Mouse (Mus musculus) spleen, adult 18-20 months (tissue): ENCODE data around the gene Tcf12.
A peak's percentile ranks its signal among the peaks of the same experiment; 100 is the strongest.

Experiments
- DNase-seq, 2 experiments: peaks; one replicate each; pipeline ENCODE4 v3.0.0; 2022; ENCODE audit warnings: mixed read lengths in 2 of 2

Gene Tcf12

DNA sequence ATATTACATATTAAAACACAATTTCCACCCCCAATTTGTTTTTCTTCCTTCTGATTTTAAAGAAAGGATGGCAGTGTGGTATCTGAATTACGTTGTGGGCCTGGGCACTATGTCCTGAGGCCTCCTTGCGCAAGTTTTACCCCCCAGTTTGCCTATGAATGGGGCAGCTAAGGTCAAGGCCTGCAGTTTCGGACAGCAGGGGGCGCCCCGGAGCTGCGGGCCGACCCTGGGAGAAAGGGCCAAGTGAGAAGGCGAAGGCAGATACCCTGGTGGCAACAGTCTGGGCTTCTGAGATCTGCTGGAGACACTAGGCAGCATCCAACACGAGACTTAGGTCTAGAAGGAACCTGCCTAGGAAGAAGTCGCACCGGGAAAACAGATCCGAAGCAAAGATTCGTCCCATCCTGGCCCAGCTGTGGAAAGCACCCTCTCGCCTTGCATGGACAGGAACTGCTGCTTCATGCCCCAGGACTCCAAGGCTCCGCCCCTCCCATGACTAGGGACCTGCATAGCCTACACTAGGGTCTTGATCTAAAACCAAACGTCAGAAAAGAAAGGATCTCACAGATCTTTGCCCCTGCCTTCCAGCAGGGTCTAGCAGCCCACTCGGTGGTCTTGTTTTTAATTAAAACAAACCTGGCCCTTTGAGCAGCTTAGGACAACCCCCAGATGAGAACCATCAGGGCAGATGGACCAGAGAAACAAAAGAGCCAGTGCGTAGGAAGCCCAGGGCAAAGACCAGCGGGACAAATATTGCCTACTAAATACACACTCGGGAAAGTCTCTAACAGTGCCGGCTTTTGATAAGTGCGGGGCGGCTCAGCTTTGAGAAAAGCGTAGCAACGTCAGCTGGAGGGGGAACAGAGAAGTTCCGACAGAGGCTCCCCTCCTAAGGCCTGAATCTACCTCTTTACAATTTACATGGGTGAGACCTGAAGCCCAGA lies 279.6 kb downstream of the Tcf12 start:
- DNase-seq: peak; percentile 50 to 82

DNA sequence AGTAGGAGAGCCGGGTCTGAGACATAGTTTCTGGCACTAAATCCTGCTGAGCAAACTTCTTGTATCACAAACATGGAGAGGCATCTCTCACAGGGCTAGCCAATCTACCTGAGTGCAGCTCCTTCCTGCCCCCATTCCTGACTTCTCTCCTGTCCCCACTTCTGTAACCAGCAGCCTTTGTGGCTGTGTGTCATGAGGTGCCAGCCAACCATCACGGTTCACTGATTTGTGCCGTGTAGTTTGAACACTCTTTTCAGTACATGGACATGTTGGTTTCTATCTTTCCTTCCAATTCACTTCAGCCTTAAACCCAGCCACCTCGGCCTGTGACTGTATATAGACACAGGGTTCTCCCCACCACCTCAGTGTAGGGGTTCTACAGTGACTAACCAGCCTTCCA lies 280.7 kb downstream of the Tcf12 start:
- no peak for DNase-seq

- no peak for DNase-seq
These were observed 281.3 kb downstream of the Tcf12 start for GRCm38 (mm10) chr9:71830365-71830764.

DNA sequence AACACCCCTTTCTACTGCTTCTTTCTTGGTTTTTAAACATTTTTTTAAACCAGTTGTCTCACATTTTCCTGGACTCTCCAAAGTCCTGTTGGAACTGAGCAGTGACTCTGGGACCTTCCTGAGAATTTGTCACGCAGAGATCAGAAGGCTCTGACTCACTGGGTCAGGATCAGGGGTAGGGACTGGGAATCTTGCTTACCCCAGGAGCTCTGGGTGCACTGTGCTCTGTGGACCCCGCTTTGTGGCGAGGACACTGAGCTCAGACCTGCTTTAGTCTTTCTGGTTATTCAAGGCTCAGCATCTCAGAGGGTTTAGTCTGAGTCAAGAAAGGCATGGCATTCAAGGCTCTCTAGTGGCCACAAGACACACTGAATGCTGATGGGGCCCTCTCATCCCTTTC lies 281.9 kb downstream of the Tcf12 start:
- no peak for DNase-seq

DNA sequence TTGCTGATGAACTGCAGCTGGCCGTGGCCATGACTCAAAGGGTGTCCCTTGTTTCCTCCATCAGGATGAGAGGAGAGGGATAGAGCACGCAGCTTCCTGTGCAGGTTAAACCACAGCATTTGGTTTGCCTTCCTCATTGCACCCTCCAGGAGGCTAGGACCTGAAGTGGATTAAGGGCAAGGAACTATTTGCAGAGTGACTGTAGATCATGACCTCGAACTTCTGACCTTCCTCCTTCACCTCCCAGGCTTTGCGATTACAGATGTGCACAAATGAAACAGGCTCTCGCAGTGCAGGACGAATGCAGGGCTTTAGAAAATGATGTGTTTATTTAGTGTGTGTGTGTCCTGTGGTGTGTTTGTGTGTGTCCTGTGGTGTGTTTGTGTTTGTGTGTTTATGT lies 282.5 kb downstream of the Tcf12 start:
- no peak for DNase-seq

DNA sequence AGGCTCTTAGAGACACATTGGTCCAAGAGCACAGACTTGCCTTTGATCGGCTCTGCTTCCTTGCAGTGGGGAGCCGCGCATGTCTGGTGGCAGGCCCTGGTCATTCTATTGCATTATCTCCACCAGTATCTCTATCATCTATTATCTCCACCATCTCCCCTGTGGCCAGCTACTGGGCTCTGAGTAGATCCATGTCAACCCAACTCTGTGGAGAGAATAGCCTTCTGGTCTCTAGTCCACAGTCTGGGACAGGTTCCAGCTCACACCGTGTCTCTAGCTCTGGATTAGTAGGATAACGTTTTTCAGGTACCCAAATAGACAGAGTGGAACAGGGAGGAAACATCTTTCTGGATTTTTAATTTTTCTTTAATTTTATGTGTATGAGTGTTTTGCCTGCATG lies 284.3 kb downstream of the Tcf12 start:
- no peak for DNase-seq

GRCm38 (mm10) chr9:71826040-71826525 lies 285.6 kb downstream of the Tcf12 start:
- DNase-seq: no peak

DNA sequence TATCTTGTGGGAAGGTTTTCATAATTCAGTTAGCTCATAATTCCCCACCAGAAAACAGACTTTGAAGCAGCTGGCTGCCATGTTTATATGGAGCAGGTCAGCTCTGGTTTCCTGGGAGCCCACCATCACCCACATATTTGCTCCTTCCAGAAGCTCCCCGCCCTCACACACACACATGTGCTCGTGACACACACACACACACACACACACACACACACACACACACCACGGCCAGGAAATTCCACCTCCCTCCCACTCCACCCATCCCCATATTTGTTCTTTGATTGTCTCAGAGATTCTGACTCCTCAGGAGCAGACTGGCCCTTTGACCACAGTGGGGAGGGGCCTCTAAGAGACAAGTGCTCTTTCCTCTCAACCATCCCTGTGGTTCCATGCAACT lies 289.7 kb downstream of the Tcf12 start:
- DNase-seq: no peak

DNA sequence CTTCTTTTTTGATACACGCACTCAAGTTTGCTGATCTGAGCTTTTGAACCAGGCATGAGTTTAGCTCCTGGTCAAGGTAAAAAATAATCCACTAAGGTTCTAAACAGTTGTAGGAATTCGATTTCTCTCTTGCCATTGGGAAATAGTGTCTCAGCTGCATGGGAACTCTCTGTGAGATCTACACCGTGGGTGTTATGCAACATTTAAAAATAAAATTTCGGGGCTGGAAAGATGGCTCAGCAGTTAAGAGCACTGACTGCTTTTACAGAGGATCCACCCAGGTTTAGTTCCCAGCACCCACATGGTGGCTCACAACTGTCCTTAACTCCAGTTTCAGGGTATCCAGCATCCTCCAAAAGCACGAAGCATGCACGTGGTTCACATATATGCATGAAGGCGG lies 293.2 kb downstream of the Tcf12 start:
- no peak for DNase-seq

GRCm38 (mm10) chr9:71816121-71816520 lies 295.6 kb downstream of the Tcf12 start:
- DNase-seq: no peak

- no peak for DNase-seq
These were observed 298.1 kb downstream of the Tcf12 start for GRCm38 (mm10) chr9:71813565-71813964.

GRCm38 (mm10) chr9:71812914-71813313 lies 298.8 kb downstream of the Tcf12 start:
- no peak for DNase-seq

- DNase-seq: no peak
These were observed 299.3 kb downstream of the Tcf12 start for GRCm38 (mm10) chr9:71812402-71812801.

- DNase-seq: no peak
These were observed 300.3 kb downstream of the Tcf12 start for GRCm38 (mm10) chr9:71811404-71811803.

DNA sequence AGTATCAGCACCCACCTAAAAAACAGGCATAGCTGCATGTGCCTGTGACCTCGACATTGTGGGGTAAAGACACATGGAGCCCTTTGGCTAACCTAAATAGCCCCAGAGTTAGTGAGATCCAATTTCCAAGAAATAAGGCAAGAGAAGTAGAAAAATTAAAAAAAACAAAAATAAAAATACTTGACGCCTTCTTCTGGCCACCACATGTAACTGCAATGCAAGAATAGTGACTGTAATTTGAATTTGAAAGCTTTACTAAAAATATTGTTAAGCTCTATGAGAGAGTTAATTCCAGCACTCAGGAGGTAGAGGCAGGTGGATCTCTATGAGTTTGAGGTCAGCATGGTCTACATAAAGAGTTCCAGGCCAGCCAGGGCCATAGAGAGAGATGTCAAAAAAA lies 300.9 kb downstream of the Tcf12 start:
- no peak for DNase-seq

GRCm38 (mm10) chr9:71808640-71809254 lies 302.9 kb downstream of the Tcf12 start:
- DNase-seq: no peak

GRCm38 (mm10) chr9:71807801-71808200 lies 303.9 kb downstream of the Tcf12 start:
- no peak for DNase-seq

- DNase-seq: peak; percentile 29 to 67
These were observed 305.3 kb downstream of the Tcf12 start for GRCm38 (mm10) chr9:71806422-71806805.

GRCm38 (mm10) chr9:71805646-71806421 lies 305.8 kb downstream of the Tcf12 start:
- DNase-seq: no peak

DNA sequence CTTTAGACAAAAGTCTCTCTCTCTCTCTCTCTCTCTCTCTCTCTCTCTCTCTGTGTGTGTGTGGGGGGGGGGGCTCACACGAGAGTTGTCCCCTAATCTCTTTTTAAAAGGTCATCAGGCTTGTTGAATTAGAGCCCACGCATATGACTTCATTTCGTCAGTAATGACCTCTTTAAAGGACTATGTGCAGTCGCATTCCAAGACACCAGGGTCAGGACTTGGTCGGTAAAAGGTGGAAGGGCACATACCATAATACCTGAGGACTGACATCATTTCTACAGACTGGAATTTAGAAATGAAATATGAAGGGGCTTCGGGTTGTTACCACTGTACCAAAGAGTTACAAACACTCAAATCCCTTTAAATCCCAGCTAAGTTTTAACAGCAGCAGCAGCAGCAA lies 307.6 kb downstream of the Tcf12 start:
- DNase-seq: no peak

DNA sequence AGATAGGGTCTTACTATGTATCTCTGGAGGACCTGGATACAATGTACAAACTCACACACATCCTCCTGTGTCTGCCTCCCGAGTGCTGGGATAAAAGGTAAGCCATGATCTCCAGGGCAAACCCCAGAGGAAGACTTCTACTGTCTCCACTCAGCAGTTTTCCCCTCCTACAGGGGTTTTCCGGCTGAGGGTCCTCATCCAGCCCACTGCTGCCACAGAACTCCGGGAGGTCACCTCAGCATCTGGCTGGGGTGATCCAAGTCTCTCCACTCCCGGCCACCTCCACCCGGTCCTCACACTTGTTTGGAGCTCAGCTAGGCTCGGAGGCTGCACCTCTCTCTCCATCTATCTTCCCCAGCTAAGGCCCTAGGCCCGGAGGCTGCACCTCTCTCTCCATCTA lies 308.4 kb downstream of the Tcf12 start:
- DNase-seq: no peak

GRCm38 (mm10) chr9:71799598-71799997 lies 312.1 kb downstream of the Tcf12 start:
- DNase-seq: no peak

GRCm38 (mm10) chr9:71798176-71798575 lies 313.5 kb downstream of the Tcf12 start:
- no peak for DNase-seq
